9 mouse cellular contexts compared by ENCODE assay signal in the genomic region with DNA sequence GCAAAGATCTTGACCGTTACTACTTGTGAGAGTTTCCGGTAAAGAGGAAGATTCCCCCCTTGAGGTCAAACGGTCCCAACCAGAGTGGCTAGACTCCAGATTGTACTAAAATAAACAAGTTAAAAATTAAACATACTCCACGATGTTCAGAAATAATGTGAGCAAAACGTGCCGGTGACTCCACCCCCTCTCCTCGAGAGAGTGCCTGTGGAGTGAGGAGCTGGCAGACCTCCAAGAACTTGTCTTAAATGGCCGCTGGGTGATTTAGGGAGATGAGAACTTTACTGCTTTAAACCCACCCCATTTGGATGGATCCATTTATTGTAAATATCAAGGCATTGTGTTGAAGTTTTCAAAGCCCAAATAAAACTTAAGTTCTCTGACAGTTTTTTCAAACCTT. TPM values are rescaled to one million over a fixed set of nuclear protein-coding genes. Genes with fewer than 3 reads are reported as not detected.
DNase-seq lines count a peak whose midpoint lies in the region; ATAC-seq and TF ChIP-seq lines count a peak whose summit lies in the region.
"Had no signal": no experiment of that assay in that cellular context is flagged by ENCODE, and none has a peak within 500 bp of the region (broad histone marks: within the 10 kb centered on the region; RNA-seq: fewer than 3 reads in every experiment).

No protein-coding gene starts in this region.

- no peak for ATAC-seq in hindbrain, embryonic 11.5 days (ENCODE audit: low FRiP score)
- ATAC-seq in Patski: no peak
- peak; percentile 78 for ATAC-seq in kidney, embryonic 15.5 days (replicated peaks; ENCODE audit: low FRiP score)
- ATAC-seq in megakaryocyte-erythroid progenitor cell, adult 5-6 weeks (replicated peaks; ENCODE audit: low FRiP score, low TSS enrichment, poor library complexity, severe bottlenecking): peak; percentile 78

- no peak overlapping the region for H3K4me3 ChIP-seq in hindbrain, embryonic 11.5 days (ENCODE audit: low read depth, low read length)
- no peak overlapping the region for H3K4me3 ChIP-seq in hindbrain, embryonic 10.5 days
- H3K4me3 ChIP-seq in kidney, embryonic 15.5 days (replicated peaks): no peak overlapping the region
- H3K4me3 ChIP-seq: heart, adult 2 months had no signal

- no peaks in the 10 kb centered on the region for H3K36me3 ChIP-seq in hindbrain, embryonic 11.5 days (ENCODE audit: control insufficient read depth, insufficient read depth, low read length)
- H3K36me3 ChIP-seq in hindbrain, embryonic 10.5 days: no peaks in the 10 kb centered on the region
- H3K36me3 ChIP-seq in kidney, embryonic 15.5 days: peaks cover 11% of the 10 kb centered on the region

- TF ChIP-seq CTCF in Patski (IDR thresholded peaks at IDR 0.05): no peak

- in situ Hi-C loops in Patski (cut with MboI; ENCODE audit: low pct_unique_long_range_greater_than_20kb): no loop called here

- H3K27ac ChIP-seq in hindbrain, embryonic 11.5 days (ENCODE audit: low read depth, low read length): no peak overlapping the region
- H3K27ac ChIP-seq in hindbrain, embryonic 10.5 days: no peak overlapping the region
- no peak overlapping the region for H3K27ac ChIP-seq in kidney, embryonic 15.5 days
- H3K27ac ChIP-seq: heart, adult 2 months had no signal

- POLR2A ChIA-PET in Patski (lab: Charles Lee): no interaction called here

- H3K9me3 ChIP-seq in hindbrain, embryonic 11.5 days (ENCODE audit: control insufficient read depth, low read length): no peaks in the 10 kb centered on the region
- 0 out of 2 replicates have a peak, but pooled peaks cover 2% of the 10 kb centered on the region for H3K9me3 ChIP-seq in hindbrain, embryonic 10.5 days
- no peaks in the 10 kb centered on the region for H3K9me3 ChIP-seq in kidney, embryonic 15.5 days (replicated peaks)

- H3K9ac ChIP-seq in hindbrain, embryonic 11.5 days (ENCODE audit: low read depth, low read length): no peak overlapping the region
- no peak overlapping the region for H3K9ac ChIP-seq in kidney, embryonic 15.5 days

- H3K4me2 ChIP-seq in hindbrain, embryonic 11.5 days (replicated peaks; ENCODE audit: low read depth, low read length): no peak overlapping the region
- peak overlapping the region; percentile 37; the same call in 1 of the 2 replicates for H3K4me2 ChIP-seq in kidney, embryonic 15.5 days

- intact Hi-C loops in gastrocnemius, postnatal 14 days (cut with DNase I; ENCODE audit: low total_unique reads): no loop called here

- 61% methylated on average over 8 of the region's 8 CpGs for WGBS in hindbrain, embryonic 11.5 days
- 75% methylated on average over 8 of the region's 8 CpGs for WGBS in hindbrain, embryonic 10.5 days
- WGBS in kidney, embryonic 15.5 days: 16% methylated on average over 8 of the region's 8 CpGs

- DNase-seq in hindbrain, embryonic 11.5 days (ENCODE audit: low spot score): peak; percentile 25
- DNase-seq in hindbrain, embryonic 10.5 days (ENCODE audit: low spot score): no peak
- DNase-seq in Patski (ENCODE audit: low read depth, low spot score): peak; percentile 37
- DNase-seq in gastrocnemius, postnatal 14 days: peak; percentile 37
- DNase-seq in thymus, postnatal 4 days: no peak
- no peak for DNase-seq in layer of hippocampus, postnatal 25 days (ENCODE audit: extremely low spot score in 1 of 2, low spot score in 1 of 2)

- no peaks in the 10 kb centered on the region for H3K4me1 ChIP-seq in hindbrain, embryonic 11.5 days (replicated peaks; ENCODE audit: control insufficient read depth, insufficient read depth, low read length)
- no peaks in the 10 kb centered on the region for H3K4me1 ChIP-seq in hindbrain, embryonic 10.5 days (replicated peaks)
- H3K4me1 ChIP-seq in kidney, embryonic 15.5 days: peaks cover 18% of the 10 kb centered on the region

- no peaks in the 10 kb centered on the region for H3K27me3 ChIP-seq in hindbrain, embryonic 11.5 days (ENCODE audit: control insufficient read depth, insufficient read depth, low read length)
- H3K27me3 ChIP-seq in hindbrain, embryonic 10.5 days (ENCODE audit: insufficient read depth, poor library complexity, severe bottlenecking): no peaks in the 10 kb centered on the region
- no peaks in the 10 kb centered on the region for H3K27me3 ChIP-seq in Patski
- H3K27me3 ChIP-seq in kidney, embryonic 15.5 days: no peaks in the 10 kb centered on the region

- CTCF ChIA-PET in Patski (lab: Charles Lee): interaction anchor here (1.5 kb wide), 1 partner anchor 45 kb away, joined by 3 read pairs; no protein-coding TSS in a partner anchor

RNA-seq across cellular contexts. Expression of a gene that starts 42.4 kb away (rescaled TPM):
- polyA plus RNA-seq in hindbrain, embryonic 11.5 days (2014; fragmentation: Nextera tagmentation; extraction: Ambion mirVana): 30.6 and 42.2 TPM in 2 replicates
- 26.7 and 35.8 TPM in 2 replicates for polyA plus RNA-seq in hindbrain, embryonic 10.5 days (2016; fragmentation: Nextera tagmentation; extraction: Ambion mirVana)
- polyA plus RNA-seq in Patski (2021): 102 TPM
- total RNA-seq in gastrocnemius, postnatal 14 days (2021): 1 to 10 TPM; 4.7 to 6.6 TPM
- polyA plus RNA-seq in kidney, embryonic 15.5 days (2015; fragmentation: Nextera tagmentation; extraction: Ambion mirVana): 65.3 and 67.8 TPM in 2 replicates
- 1.2 and 3.2 TPM in 2 replicates for total RNA-seq in megakaryocyte-erythroid progenitor cell, adult 5-6 weeks (2014; fragmentation: Nextera tagmentation)
- not detected in 2 replicates for total RNA-seq in megakaryocyte-erythroid progenitor cell, adult 5-6 weeks (2017)
- total RNA-seq in layer of hippocampus, postnatal 25 days (2021): 10 to 100 TPM; 57.4 to 68.1 TPM

Comparison
In these comparisons a context has a peak if more than half of its experiments do, and no peak if none do; other contexts are left out.
1. DNase-seq: peak in hindbrain, embryonic 11.5 days (single experiment), Patski (single experiment) and gastrocnemius, postnatal 14 days (single experiment); none in hindbrain, embryonic 10.5 days (single experiment), thymus, postnatal 4 days (single experiment) and layer of hippocampus, postnatal 25 days (0 of 2).
2. ATAC-seq: peak in kidney, embryonic 15.5 days (single experiment) and megakaryocyte-erythroid progenitor cell, adult 5-6 weeks (single experiment); none in hindbrain, embryonic 11.5 days (single experiment) and Patski (single experiment).